Mouse (Mus musculus) left cerebral cortex, adult 18-20 months (tissue): ENCODE measurements around the gene Zfp292. TPM values are rescaled to one million over a fixed set of nuclear protein-coding genes. Genes with fewer than 3 reads are reported as not detected.

ENCODE experiments used
- DNase-seq, 2 experiments: peaks; one replicate each; pipeline ENCODE4 v3.0.0; 2021 to 2022; ENCODE audit warnings: low spot score in 2 of 2, mixed read lengths in 1 of 2
- total RNA-seq, 2 experiments: library from RNA; stranded (reverse); gene quantifications; 2 replicates each; pipeline ENCODE4 v1.2.3; 2021

Gene Zfp292
- total RNA-seq, 2 experiments from 2014 or later = 26.5 to 27.5 TPM

DNA sequence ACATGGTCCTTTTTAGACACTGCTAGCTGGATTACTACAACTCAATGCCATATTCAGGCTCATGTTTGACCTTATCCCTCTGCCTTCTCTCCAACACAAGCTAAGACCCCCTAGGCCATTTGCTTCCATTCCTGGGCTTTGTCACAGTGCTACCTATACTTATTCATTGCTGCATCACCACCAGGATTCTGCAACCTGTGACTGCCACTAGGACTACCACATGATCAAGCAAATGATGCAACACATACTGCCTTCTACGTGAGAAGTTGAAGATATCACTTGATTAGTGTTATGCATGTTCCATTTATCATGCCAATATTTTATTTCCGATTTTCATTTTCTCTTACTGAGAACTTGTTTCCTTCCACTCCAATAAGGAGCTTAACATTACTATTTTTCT is 84.8 kb downstream of the Zfp292 start:
- no peak for DNase-seq

DNA sequence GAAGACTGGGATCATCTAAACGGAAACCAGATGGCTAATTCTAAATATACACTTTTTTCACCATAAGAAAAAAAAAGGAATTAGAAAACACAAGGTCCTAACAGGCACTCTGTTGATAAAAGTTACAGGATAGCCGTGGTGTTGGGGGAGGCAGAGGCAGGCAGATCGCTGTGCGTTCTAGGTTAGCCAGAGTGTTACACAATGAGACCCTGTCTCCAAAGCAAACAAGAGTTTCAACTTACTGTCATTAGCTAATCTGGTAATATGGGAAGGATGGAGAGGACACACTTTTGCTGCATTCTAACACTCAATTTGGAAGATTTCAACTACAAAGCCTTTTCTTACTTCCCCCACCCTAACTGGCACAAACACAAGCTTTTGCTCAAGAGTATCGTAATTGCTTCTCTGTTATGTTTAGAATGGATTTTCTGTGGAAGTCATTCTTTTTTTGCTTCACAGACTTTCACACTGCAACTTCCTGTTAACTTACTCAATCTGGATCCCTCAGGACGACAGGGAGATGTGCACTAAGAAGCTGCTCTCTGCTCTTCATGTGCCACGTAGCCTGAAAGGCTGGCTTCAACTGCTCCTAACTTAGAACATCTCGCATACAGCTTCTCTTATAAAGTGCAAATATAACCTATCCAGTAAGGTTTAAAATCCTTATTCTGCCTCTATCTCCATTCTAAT is 85.3 kb downstream of the Zfp292 start:
- DNase-seq = no peak

DNA sequence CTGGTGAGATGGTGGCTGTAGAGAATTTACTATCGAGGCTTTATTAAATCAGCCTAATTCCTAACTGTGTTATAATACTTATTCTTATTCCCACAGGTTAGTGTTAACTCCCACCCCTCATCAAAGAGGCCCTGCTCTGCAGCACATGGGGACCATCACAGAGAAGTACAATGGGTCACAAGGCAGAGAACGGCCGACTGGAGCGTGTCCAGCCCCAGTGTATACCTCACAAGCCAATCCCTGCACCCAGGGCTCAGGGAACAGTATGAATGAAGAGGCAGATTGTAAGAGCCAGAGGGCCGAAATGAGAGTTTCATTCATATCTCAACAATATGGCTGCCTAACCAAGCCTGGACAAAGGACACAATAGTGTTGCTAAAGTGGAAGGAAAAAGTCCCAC is 86.5 kb downstream of the Zfp292 start:
- DNase-seq = no peak

DNA sequence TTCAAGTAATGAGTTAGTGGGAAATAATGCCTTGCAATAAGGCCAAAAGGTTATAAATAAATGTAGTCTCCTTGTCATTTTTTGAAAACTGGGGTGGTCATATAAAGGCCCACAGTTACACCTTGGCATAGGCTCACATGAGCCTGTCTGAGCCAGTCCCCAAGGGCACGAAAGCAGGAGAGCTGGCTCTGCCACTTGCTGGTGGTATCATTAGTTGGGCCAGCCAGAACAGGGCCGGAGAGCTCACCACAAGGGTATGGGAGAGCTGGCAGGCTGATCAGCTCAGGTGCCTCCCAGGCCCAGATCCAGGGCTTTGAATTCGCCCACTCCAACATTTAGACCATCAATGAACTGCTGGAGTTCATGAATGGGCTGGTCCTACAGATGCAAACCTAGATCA is 96.3 kb downstream of the Zfp292 start:
- DNase-seq = no peak

DNA sequence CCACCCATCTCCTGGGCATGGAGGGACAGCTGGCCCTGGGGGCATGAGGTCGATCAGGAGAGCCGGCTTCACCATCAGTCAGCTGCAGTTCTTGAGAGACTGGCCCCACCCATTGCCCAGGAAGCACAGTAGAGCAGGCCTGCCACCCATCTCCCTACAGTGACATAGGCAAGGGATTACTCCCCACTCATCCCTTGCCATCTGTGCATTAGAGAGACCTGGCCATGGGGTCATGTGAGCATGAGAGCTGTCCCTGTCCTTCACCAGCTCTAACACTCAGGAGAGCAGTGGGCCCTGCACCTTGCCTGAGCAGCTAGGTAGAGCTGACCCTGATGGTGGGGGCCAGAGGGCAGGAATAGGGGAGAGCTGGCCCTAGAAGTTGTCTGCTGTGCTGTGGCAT is 97.1 kb downstream of the Zfp292 start:
- DNase-seq = no peak

DNA sequence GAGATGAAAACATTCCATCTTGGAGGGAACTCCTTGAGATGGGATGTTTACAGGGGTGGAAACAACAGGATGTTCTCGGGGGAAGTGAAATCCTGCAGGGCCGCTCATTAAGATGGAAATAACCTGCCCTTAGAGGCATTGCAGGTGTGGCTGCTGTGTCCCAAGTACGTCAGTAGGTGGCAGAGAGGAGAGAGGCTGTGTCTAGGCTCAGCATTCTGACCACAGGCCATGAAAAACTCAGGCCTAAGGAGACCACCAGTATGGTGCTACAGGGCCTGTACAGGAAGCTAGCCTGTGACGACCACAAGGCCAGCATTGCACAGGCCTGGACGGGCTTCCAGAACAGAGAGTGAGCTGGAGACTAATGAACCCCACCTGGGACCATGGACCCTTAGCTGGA is 97.9 kb downstream of the Zfp292 start:
- DNase-seq = no peak

DNA sequence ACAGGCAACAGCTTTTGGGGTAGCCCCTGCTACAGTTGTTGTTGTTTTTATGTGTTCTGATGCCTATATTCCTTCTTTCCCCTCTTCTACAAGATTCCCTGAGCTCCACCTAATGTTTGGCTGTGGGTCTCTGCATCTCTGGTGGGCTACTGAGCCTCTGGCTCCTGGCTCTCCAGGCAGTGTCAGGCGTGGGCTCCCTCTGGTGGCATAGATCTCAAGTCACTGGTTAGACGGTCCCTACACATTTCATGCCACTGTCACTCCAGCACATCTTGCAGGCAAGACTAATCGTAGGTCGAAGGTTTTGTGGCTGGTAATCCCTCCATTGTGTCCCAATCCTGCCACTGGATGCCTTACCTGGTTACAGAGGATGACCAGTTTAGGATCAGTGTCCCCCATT is 100.0 kb downstream of the Zfp292 start:
- DNase-seq = no peak

DNA sequence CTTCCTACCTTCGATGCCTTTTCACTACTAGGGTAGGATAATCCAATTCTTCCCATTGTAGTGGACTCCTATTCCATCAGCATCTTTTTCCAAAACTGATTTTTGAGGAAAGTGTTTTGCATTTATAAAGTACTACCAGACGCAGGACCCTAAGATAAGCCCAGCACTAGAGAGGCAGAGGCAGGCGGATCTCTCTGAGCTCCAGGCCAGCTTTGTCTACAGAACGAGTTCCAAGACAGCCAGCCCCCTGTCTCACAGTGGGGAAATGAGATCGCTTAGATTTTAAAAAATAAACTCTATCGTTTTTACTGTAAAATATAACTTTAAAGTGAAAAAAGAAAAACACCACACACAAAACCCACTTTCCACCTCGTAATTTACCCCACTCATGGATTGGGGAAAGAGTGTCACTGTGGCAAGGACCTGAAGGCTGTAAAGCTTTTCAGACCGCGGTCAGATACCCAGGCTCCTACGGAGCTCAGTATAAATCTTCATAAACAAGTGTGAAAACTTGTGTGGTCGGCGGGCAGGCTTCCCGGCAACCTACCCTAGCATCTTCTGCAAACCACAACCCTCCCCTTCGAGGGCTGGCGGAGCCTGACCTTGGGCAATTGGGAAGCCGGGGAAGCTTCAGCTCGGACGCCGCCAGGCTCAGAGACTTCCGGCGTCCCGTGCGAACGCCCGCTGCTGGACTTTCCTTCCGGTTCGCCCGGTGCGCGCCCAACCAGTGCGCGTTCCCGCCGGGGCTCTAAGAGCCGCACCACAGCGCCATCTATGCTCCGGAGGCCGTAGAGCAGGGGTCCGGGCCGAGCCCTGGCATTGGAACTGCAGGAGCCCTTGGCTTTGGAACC is 104.9 kb downstream of the Zfp292 start, which contains the start of gene Smim8:
Gene Smim8, minus strand, starts transcription at position 747 of the 851 bp plus-strand sequence.
- DNase-seq = peak; percentile 88 to 89

DNA sequence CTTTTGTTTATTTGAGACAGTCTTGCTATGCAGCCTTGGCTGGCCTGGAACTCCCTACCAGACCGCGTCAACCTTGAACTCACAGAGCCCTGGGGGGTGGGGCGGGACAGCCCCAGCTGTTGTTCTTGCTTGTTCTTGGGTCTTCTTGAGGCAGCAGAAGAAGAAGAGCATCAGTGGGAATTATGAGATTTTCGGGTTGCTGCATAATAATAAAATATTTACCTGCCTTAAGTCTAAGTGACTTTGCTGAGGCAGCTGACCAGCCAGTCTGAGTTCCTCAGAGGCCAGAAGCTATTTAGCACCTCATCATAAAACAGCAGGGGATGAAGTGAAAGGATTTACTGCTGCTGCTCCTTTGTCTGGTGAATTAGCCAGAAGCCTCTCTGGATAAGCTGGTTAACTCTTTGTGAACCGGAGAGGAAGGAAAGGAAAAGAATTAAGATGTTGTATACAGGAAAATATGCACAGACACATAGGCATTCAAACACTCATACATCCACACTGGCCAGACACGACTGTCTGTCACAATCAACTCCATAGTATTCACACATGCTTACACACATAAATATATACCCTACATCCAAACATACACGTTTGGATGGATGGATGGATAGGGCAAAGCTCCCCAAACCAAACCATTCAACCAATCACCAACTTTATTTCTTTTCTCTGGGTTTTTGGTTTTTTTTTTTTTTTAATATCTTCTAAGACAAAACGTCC is 110.9 kb downstream of the Zfp292 start:
- no peak for DNase-seq

DNA sequence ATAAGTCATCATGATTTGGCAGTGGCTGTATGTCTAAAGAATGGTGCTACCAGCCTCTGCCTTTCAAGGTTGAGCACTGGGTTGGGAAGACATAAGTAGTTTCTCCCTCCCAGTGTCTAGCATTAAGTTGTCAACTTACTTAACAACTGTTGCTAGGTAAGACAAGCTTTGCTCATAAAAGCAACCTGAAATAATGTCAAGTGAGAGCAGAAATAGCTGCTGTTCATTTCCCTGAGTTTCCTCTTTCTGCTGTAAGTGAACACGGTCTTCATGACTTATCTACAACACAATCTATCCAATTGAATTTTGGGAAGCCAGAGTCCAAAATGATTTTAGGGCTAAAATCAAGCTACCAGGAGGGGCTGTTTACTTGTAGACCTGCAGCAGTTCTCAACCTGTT is 126.6 kb downstream of the Zfp292 start, which contains the start of gene Gm136:
Gene Gm136, minus strand, starts transcription at position 101 of the 400 bp plus-strand sequence.
- DNase-seq = no peak

Other genes with a start within 250 kb of the Zfp292 start
- gene Slc35a1, start 195.5 kb downstream of the Zfp292 start, total RNA-seq = 10 to 100 TPM; 16.7 to 19.4 TPM
- 1 to 10 TPM; 1.5 to 2.0 TPM for gene Cfap206, start 152.8 kb downstream of the Zfp292 start, total RNA-seq
- gene Gm136, start 126.7 kb downstream of the Zfp292 start, total RNA-seq = not detected
- 10 to 100 TPM; 21.3 to 22.1 TPM for gene Smim8, start 104.5 kb downstream of the Zfp292 start, total RNA-seq
- gene Cga, start 10.8 kb upstream of the Zfp292 start, total RNA-seq = not detected